Mouse (Mus musculus) midbrain, embryonic 11.5 days (tissue): ENCODE results near the gene Sco1. TPM values are rescaled to one million over a fixed set of nuclear protein-coding genes. Genes with fewer than 3 reads are reported as not detected.
"Not testable (repeated sequence)": the region's sequence is repeated elsewhere in the genome, so short reads cannot be mapped to it uniquely, and the experiment has no call there.

Source experiments
- ATAC-seq: fragments of 200-750 bp; cut with Nextera tagmentation; 2 replicates; pipeline ENCODE4 v1.8.0; 2017; ENCODE audit warnings: moderate TSS enrichment, moderate library complexity; ENCODE audit not compliant: low FRiP score
- DNase-seq: peaks from one replicate; pipeline ENCODE4 v3.0.0; 2015; ENCODE audit warnings: low spot score; ENCODE audit errors: missing footprints
- H3K27ac ChIP-seq: fragments of 300-500 bp; sonication (generic); 2 replicates; pipeline ENCODE4 v1.5.1; 2014; ENCODE audit warnings: low read depth, low read length
- H3K27me3 ChIP-seq: fragments of 300-500 bp; sonication (generic); 2 replicates; pipeline ENCODE4 v1.6.1; 2014; ENCODE audit warnings: mild to moderate bottlenecking, low read length, moderate library complexity, mixed read lengths; ENCODE audit not compliant: control insufficient read depth, insufficient read depth
- H3K36me3 ChIP-seq: fragments of 300-500 bp; sonication (generic); 2 replicates; pipeline ENCODE4 v1.6.1; 2014; ENCODE audit warnings: mild to moderate bottlenecking, low read length, moderate library complexity, mixed read lengths; ENCODE audit not compliant: control insufficient read depth, insufficient read depth
- H3K4me1 ChIP-seq: fragments of 300-500 bp; sonication (generic); 2 replicates; pipeline ENCODE4 v1.6.1; 2014; ENCODE audit warnings: low read length; ENCODE audit not compliant: control insufficient read depth, insufficient read depth
- H3K4me2 ChIP-seq: fragments of 300-500 bp; sonication (generic); 2 replicates; pipeline ENCODE4 v1.6.1; 2014; ENCODE audit warnings: mild to moderate bottlenecking, moderate library complexity
- H3K4me3 ChIP-seq: fragments of 300-500 bp; sonication (generic); 2 replicates; pipeline ENCODE4 v1.5.1; 2014; ENCODE audit warnings: low read depth, low read length
- H3K9ac ChIP-seq: fragments of 300-500 bp; sonication (generic); 2 replicates; pipeline ENCODE4 v1.6.1; 2014; ENCODE audit warnings: low read length
- H3K9me3 ChIP-seq: fragments of 300-500 bp; sonication (generic); 2 replicates; pipeline ENCODE4 v1.6.1; 2016; ENCODE audit warnings: low read length; ENCODE audit not compliant: control insufficient read depth
- WGBS: fragments of 180-500 bp; shearing (Covaris S2); extraction: QIAGEN DNeasy Blood & Tissue Kit; methylation state at CpG from one replicate; pipeline ENCODE4 v1.1.7; 2014; 5-methylcytosine and 5-hydroxymethylcytosine counted together
- polyA plus RNA-seq: library from polyadenylated mRNA; unstranded; fragments of >200 nt; fragmentation: Nextera tagmentation; extraction: Ambion mirVana; gene quantifications from 2 replicates; pipeline ENCODE4 v1.2.1, GENCODE M21; 2014

The Sco1 gene
- polyA plus RNA-seq, 1 experiment from 2014 or later = 18.7 TPM

DNA sequence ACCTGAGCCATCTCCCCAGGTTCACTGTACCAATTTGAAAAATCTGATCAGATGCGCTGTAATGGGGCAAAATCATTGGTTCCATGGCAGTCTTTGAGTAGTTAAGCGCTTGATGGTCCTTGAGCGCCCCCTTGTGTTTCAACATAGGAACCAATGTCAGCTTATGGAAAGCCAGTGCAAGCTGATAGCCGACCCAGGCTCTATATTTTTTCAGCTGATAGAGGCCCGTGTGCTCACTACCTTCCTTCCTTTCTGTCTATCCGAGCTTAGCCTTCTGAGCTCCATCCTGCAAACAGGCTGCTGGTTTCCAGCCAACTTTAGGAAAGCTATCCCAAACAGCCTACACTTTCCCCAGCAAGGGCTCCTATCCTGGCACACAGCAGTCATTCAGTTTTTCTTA, 33.0 kb downstream of the Sco1 start:
- 9% methylated on average over 6 of the region's 6 CpGs for WGBS
- peaks cover 4% of the 10 kb centered on the region for H3K4me1 ChIP-seq
- H3K9ac ChIP-seq = no peak overlapping the region
- ATAC-seq = no peak
- no peak overlapping the region for H3K4me2 ChIP-seq
- no peaks in the 10 kb centered on the region for H3K36me3 ChIP-seq
- no peaks in the 10 kb centered on the region for H3K9me3 ChIP-seq
- no peak overlapping the region for H3K27ac ChIP-seq
- DNase-seq = peak; percentile 97
- peaks cover 14% of the 10 kb centered on the region for H3K27me3 ChIP-seq
- H3K4me3 ChIP-seq = no peak overlapping the region

DNA sequence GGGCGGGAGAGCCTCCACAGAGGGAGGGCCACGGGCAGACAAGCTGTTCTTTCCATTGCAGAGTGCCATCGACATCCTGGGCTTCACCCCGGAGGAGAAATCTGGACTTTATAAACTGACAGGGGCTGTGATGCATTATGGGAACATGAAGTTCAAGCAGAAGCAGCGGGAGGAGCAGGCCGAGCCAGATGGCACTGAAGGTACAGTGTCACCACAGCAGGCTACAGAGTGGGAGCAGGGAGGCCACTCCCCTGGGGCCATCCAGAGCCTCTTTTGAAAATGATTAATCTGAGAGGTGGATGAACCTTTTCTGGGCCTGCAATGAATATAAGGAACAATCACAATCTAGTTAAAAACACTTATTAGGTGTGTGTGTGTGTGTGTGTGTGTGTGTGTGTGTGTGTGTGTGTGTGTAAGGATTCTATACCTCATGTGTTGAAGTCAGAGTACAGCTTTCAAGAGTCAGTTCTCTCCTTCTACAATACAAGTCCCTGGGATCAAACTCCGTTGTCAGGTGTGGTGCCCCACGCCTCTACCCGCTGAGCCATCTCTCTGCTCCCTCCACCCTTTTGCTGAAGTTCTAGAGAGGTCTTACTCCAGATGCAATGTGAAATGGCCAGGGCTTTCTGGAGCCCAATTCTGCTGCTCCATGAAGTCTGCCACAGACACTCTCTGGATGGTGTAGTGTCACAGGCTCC, 34.1 kb downstream of the Sco1 start:
- Histone ChIP-seq H3K9ac (no peak overlapping the region), H3K36me3 (no peaks in the 10 kb centered on the region), H3K27me3 (peaks cover 14% of the 10 kb centered on the region), H3K4me1 (no peaks in the 10 kb centered on the region), H3K4me2 (no peak overlapping the region), H3K9me3 (no peaks in the 10 kb centered on the region), H3K4me3 (no peak overlapping the region), H3K27ac (no peak overlapping the region)
- ATAC-seq (no peak), DNase-seq (no peak)
- 60% methylated on average over 9 of the region's 9 CpGs for WGBS

GRCm38 (mm10) chr11:67087225-67087624, 34.8 kb downstream of the Sco1 start:
- H3K9me3 ChIP-seq = no peaks in the 10 kb centered on the region
- DNase-seq (no peak), ATAC-seq (no peak)
- H3K27me3 ChIP-seq = peaks cover 14% of the 10 kb centered on the region
- no peak overlapping the region for H3K4me3 ChIP-seq
- no peak overlapping the region for H3K4me2 ChIP-seq
- no peak overlapping the region for H3K27ac ChIP-seq
- H3K9ac ChIP-seq = no peak overlapping the region
- H3K4me1 ChIP-seq = no peaks in the 10 kb centered on the region
- 88% methylated on average over 12 of the region's 12 CpGs for WGBS
- no peaks in the 10 kb centered on the region for H3K36me3 ChIP-seq

- ATAC-seq = not testable (repeated sequence)
Observed at GRCm38 (mm10) chr11:67092354-67092753, 39.9 kb downstream of the Sco1 start.

GRCm38 (mm10) chr11:67093201-67093600, 40.7 kb downstream of the Sco1 start:
- ATAC-seq (no peak), DNase-seq (peak; percentile 54)
- 85% methylated on average over 9 of the region's 9 CpGs for WGBS
- Histone ChIP-seq H3K4me3 (no peak overlapping the region), H3K9me3 (no peaks in the 10 kb centered on the region), H3K4me1 (no peaks in the 10 kb centered on the region), H3K27ac (no peak overlapping the region), H3K27me3 (no peaks in the 10 kb centered on the region), H3K36me3 (no peaks in the 10 kb centered on the region), H3K4me2 (no peak overlapping the region), H3K9ac (no peak overlapping the region)

More at GRCm38 (mm10) chr11:67092354-67092753, 39.9 kb downstream of the Sco1 start:
- not testable (repeated sequence) for H3K4me2 ChIP-seq, H3K9me3 ChIP-seq, H3K9ac ChIP-seq, H3K36me3 ChIP-seq, H3K4me1 ChIP-seq, H3K27me3 ChIP-seq, H3K4me3 ChIP-seq, H3K27ac ChIP-seq
- 89% methylated on average over 12 of the region's 12 CpGs for WGBS
- DNase-seq = peak; percentile 69

GRCm38 (mm10) chr11:67093652-67094051, 41.2 kb downstream of the Sco1 start:
- Histone ChIP-seq H3K27me3 (no peaks in the 10 kb centered on the region), H3K9ac (no peak overlapping the region), H3K4me2 (no peak overlapping the region), H3K27ac (no peak overlapping the region), H3K36me3 (no peaks in the 10 kb centered on the region), H3K4me1 (no peaks in the 10 kb centered on the region), H3K9me3 (no peaks in the 10 kb centered on the region), H3K4me3 (no peak overlapping the region)
- DNase-seq = peak; percentile 19
- ATAC-seq = no peak
- 94% methylated on average over 5 of the region's 5 CpGs for WGBS

GRCm38 (mm10) chr11:67094470-67094869, 42.0 kb downstream of the Sco1 start:
- H3K4me2 ChIP-seq = no peak overlapping the region
- ATAC-seq (no peak), DNase-seq (peak; percentile 78)
- H3K9ac ChIP-seq = no peak overlapping the region
- no peaks in the 10 kb centered on the region for H3K27me3 ChIP-seq
- no peaks in the 10 kb centered on the region for H3K9me3 ChIP-seq
- H3K36me3 ChIP-seq = no peaks in the 10 kb centered on the region
- no peak overlapping the region for H3K27ac ChIP-seq
- WGBS = 77% methylated on average over 29 of the region's 29 CpGs
- no peaks in the 10 kb centered on the region for H3K4me1 ChIP-seq
- no peak overlapping the region for H3K4me3 ChIP-seq

- WGBS = 95% methylated on average over 10 of the region's 10 CpGs
Observed at GRCm38 (mm10) chr11:67097709-67098108, 45.2 kb downstream of the Sco1 start.

GRCm38 (mm10) chr11:67098427-67098826, 46.0 kb downstream of the Sco1 start:
- Histone ChIP-seq H3K4me3 (no peak overlapping the region), H3K36me3 (no peaks in the 10 kb centered on the region), H3K27ac (no peak overlapping the region), H3K9ac (no peak overlapping the region), H3K4me1 (no peaks in the 10 kb centered on the region), H3K4me2 (no peak overlapping the region), H3K27me3 (no peaks in the 10 kb centered on the region), H3K9me3 (no peaks in the 10 kb centered on the region)
- DNase-seq (no peak), ATAC-seq (no peak)
- 86% methylated on average over 11 of the region's 11 CpGs for WGBS

More at GRCm38 (mm10) chr11:67097709-67098108, 45.2 kb downstream of the Sco1 start:
- Histone ChIP-seq H3K36me3 (no peaks in the 10 kb centered on the region), H3K27me3 (no peaks in the 10 kb centered on the region), H3K27ac (no peak overlapping the region), H3K9ac (no peak overlapping the region), H3K4me1 (no peaks in the 10 kb centered on the region), H3K9me3 (no peaks in the 10 kb centered on the region), H3K4me3 (no peak overlapping the region), H3K4me2 (no peak overlapping the region)
- ATAC-seq = no peak
- no peak for DNase-seq
